Mouse (Mus musculus) MEL (cell line): ENCODE results near the gene Mylk. TPM values are rescaled to one million over a fixed set of nuclear protein-coding genes. Genes with fewer than 3 reads are reported as not detected.

Source experiments
- DNase-seq: peaks from one replicate; pipeline ENCODE4 v3.0.0; 2011; ENCODE audit warnings: low read depth, low spot score
- H3K27ac ChIP-seq: 2 replicates; pipeline ENCODE4 v1.5.1; 2012; ENCODE audit warnings: low read depth, mild to moderate bottlenecking, control low read depth, low read length, moderate library complexity; ENCODE audit not compliant: control insufficient read depth
- H3K27me3 ChIP-seq, 2 experiments: fragments of 150-350 bp in 1 of 2; sonication (generic) in 1 of 2; 2 replicates each; pipeline ENCODE4 v1.6.1; 2012; ENCODE audit warnings: low read length in 2 of 2, mild to moderate bottlenecking in 2 of 2, improper control_type of control experiment in 1 of 2, moderate library complexity in 1 of 2; ENCODE audit not compliant: insufficient read depth in 2 of 2, control insufficient read depth in 1 of 2
- H3K36me3 ChIP-seq, 2 experiments: 2 replicates each; pipeline ENCODE4 v1.6.1; 2012 to 2014; ENCODE audit warnings: low read length in 2 of 2, improper control_type of control experiment in 1 of 2, inconsistent platforms in 1 of 2, mild to moderate bottlenecking in 1 of 2; ENCODE audit not compliant: insufficient read depth in 2 of 2, control insufficient read depth in 1 of 2
- H3K4me1 ChIP-seq, 2 experiments: fragments of 150-350 bp in 1 of 2; sonication (generic) in 1 of 2; 2 replicates each; pipeline ENCODE4 v1.6.1; 2012; ENCODE audit warnings: low read length in 2 of 2, improper control_type of control experiment in 1 of 2, mild to moderate bottlenecking in 1 of 2; ENCODE audit not compliant: insufficient read depth in 2 of 2, control insufficient read depth in 1 of 2
- H3K4me3 ChIP-seq, 2 experiments: fragments of 150-350 bp in 1 of 2; sonication (generic) in 1 of 2; 2 replicates each; pipeline ENCODE4 v1.5.1; 2012; ENCODE audit warnings: low read depth in 2 of 2, low read length in 2 of 2, mild to moderate bottlenecking in 2 of 2, moderate library complexity in 2 of 2, control low read depth in 1 of 2, improper control_type of control experiment in 1 of 2; ENCODE audit not compliant: control insufficient read depth in 1 of 2, insufficient read depth in 1 of 2
- H3K79me2 ChIP-seq: 2 replicates; pipeline ENCODE4 v1.6.1; 2012; ENCODE audit warnings: mild to moderate bottlenecking, low read length, moderate library complexity; ENCODE audit not compliant: control insufficient read depth, poor library complexity, insufficient read depth
- H3K9ac ChIP-seq: 2 replicates; pipeline ENCODE4 v1.6.1; 2012; ENCODE audit warnings: low read depth, mild to moderate bottlenecking, control low read depth, low read length, moderate library complexity; ENCODE audit not compliant: control insufficient read depth, poor library complexity, severe bottlenecking
- H3K9me3 ChIP-seq: fragments of 150-350 bp; sonication (generic); replicated peaks from 2 replicates; pipeline ENCODE4 v1.6.1; 2012; ENCODE audit warnings: mild to moderate bottlenecking, low read length, improper control_type of control experiment, moderate library complexity; ENCODE audit not compliant: insufficient read depth
- BHLHE40 ChIP-seq: IDR thresholded peaks from 2 replicates; pipeline ENCODE4 v1.6.1; 2012; ENCODE audit warnings: low read depth, mild to moderate bottlenecking, inconsistent platforms, low read length, improper control_type of control experiment, borderline replicate concordance
- CHD2 ChIP-seq: IDR thresholded peaks from 2 replicates; pipeline ENCODE4 v1.6.1; 2011; ENCODE audit warnings: low read length, improper control_type of control experiment
- EP300 ChIP-seq, 2 experiments: IDR thresholded peaks; 2 replicates each; pipeline ENCODE4 v1.6.1; 2011; ENCODE audit warnings: improper control_type of control experiment in 2 of 2, low read length in 2 of 2, low read depth in 1 of 2, mild to moderate bottlenecking in 1 of 2
- KAT2A ChIP-seq: conservative IDR thresholded peaks from 2 replicates; pipeline ENCODE4 v1.6.1; 2012; ENCODE audit warnings: low read depth, low read length, improper control_type of control experiment, inconsistent platforms
- MAZ ChIP-seq: IDR thresholded peaks from 2 replicates; pipeline ENCODE4 v1.6.1; 2012; ENCODE audit warnings: low read depth, mild to moderate bottlenecking, inconsistent platforms, low read length, improper control_type of control experiment
- MEF2A ChIP-seq: IDR thresholded peaks from 2 replicates; pipeline ENCODE4 v1.6.1; 2014; ENCODE audit warnings: low read depth, mild to moderate bottlenecking, inconsistent platforms, low read length, improper control_type of control experiment; ENCODE audit not compliant: poor library complexity, insufficient replicate concordance, severe bottlenecking; ENCODE audit errors: extremely low read depth
- MXI1 ChIP-seq: IDR thresholded peaks from 2 replicates; pipeline ENCODE4 v1.6.1; 2011; ENCODE audit warnings: mild to moderate bottlenecking, low read depth, low read length, improper control_type of control experiment
- MYB ChIP-seq: IDR thresholded peaks from 2 replicates; pipeline ENCODE4 v1.6.1; 2011; ENCODE audit warnings: mild to moderate bottlenecking, low read depth, low read length, improper control_type of control experiment
- MYC ChIP-seq: IDR thresholded peaks from 2 replicates; pipeline ENCODE4 v1.6.1; 2011; ENCODE audit warnings: low read depth, mild to moderate bottlenecking, low read length, improper control_type of control experiment, moderate library complexity
- NELFE ChIP-seq: IDR thresholded peaks from 2 replicates; pipeline ENCODE4 v1.6.1; 2011; ENCODE audit warnings: low read depth, low read length, improper control_type of control experiment
- NRF1 ChIP-seq: IDR thresholded peaks from 2 replicates; pipeline ENCODE4 v1.6.1; 2014; ENCODE audit warnings: low read depth, mild to moderate bottlenecking, inconsistent platforms, low read length, improper control_type of control experiment, moderate library complexity; ENCODE audit not compliant: poor library complexity, insufficient read depth, severe bottlenecking
- RAD21 ChIP-seq: IDR thresholded peaks from 2 replicates; pipeline ENCODE4 v1.6.1; 2011; ENCODE audit warnings: mild to moderate bottlenecking, low read depth, low read length, improper control_type of control experiment
- RCOR1 ChIP-seq: IDR thresholded peaks from 2 replicates; pipeline ENCODE4 v1.6.1; 2012; ENCODE audit warnings: low read depth, mild to moderate bottlenecking, inconsistent platforms, low read length, improper control_type of control experiment
- SIN3A ChIP-seq: IDR thresholded peaks from 2 replicates; pipeline ENCODE4 v1.6.1; 2012; ENCODE audit warnings: low read length, improper control_type of control experiment, inconsistent platforms
- TAL1 ChIP-seq: IDR thresholded peaks from 2 replicates; pipeline ENCODE4 v1.6.1; 2012; ENCODE audit warnings: mild to moderate bottlenecking, inconsistent platforms, low read length, moderate library complexity, mixed read lengths
- TBP ChIP-seq: IDR thresholded peaks from 2 replicates; pipeline ENCODE4 v1.8.0; 2011; ENCODE audit warnings: low read depth, low read length, improper control_type of control experiment
- USF2 ChIP-seq, 2 experiments: IDR thresholded peaks; 2 replicates each; pipeline ENCODE4 v1.6.1; 2011 to 2012; ENCODE audit warnings: improper control_type of control experiment in 2 of 2, low read length in 2 of 2, borderline replicate concordance in 1 of 2, inconsistent platforms in 1 of 2, low read depth in 1 of 2, mild to moderate bottlenecking in 1 of 2; ENCODE audit not compliant: insufficient read depth in 1 of 2
- ZMIZ1 ChIP-seq: IDR thresholded peaks from 2 replicates; pipeline ENCODE4 v1.6.1; 2012; ENCODE audit warnings: low read depth, mild to moderate bottlenecking, inconsistent platforms, low read length, improper control_type of control experiment, moderate library complexity
- polyA plus RNA-seq, 2 experiments: library from polyadenylated mRNA; stranded (reverse) in 1 of 2; unstranded in 1 of 2; fragments of >175 nt in 1 of 2; fragments of >200 nt in 1 of 2; gene quantifications; 2 replicates each; pipeline versions ENCODE4 v1.2.1 to v1.2.4; 2012; ENCODE audit warnings: low replicate concordance in 2 of 2, low read depth in 1 of 2; ENCODE audit not compliant: insufficient read length in 2 of 2, insufficient read depth in 1 of 2, missing spikeins in 1 of 2
- total RNA-seq: library from RNA; depleted of rRNA; stranded (reverse); fragments of 300-350 nt; gene quantifications from 2 replicates; pipeline ENCODE4 v1.2.3, GENCODE M21; 2012

Gene Mylk
- total and polyA plus RNA-seq, 3 experiments: not detected

DNA sequence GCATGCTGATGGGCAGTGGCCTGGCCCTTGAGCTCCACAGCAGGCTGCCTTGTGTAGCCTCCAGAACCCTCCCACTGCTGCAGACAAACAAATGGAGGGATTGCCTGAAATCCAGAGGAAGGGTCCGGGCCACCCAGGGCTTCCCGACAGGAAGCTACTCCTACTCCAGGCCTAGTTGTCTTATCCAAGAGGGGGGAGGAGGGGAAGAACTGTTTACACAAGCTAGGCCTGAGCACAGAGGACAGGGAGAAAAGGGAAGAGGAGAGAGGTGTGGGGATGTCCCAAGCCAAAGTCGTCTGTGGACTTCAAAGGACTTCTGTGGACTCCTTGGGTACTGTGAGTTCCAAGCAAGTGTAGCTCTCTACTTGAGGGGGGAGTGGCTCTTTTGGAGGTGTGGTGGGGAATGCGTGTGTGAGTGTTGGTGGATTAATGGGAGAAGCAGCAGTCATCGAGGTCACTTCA, 221.6 kb downstream of the Mylk start:
- TF ChIP-seq KAT2A: no peak
- no peak for TF ChIP-seq RCOR1
- TF ChIP-seq ZMIZ1: no peak
- TF ChIP-seq MAZ: no peak
- TF ChIP-seq TAL1: no peak
- no peak for TF ChIP-seq MXI1
- no peak for TF ChIP-seq MYC
- TF ChIP-seq MYB: no peak
- TF ChIP-seq BHLHE40: no peak
- no peak for TF ChIP-seq RAD21
- TF ChIP-seq NELFE: no peak
- Histone ChIP-seq H3K4me3 (no peak overlapping the region), H3K36me3 (no peaks in the 10 kb centered on the region), H3K4me1 (no peaks in the 10 kb centered on the region), H3K9me3 (no peaks in the 10 kb centered on the region), H3K27me3 (no peaks in the 10 kb centered on the region), H3K27ac (no peak overlapping the region), H3K79me2 (no peaks in the 10 kb centered on the region), H3K9ac (no peak overlapping the region)
- DNase-seq: no peak

DNA sequence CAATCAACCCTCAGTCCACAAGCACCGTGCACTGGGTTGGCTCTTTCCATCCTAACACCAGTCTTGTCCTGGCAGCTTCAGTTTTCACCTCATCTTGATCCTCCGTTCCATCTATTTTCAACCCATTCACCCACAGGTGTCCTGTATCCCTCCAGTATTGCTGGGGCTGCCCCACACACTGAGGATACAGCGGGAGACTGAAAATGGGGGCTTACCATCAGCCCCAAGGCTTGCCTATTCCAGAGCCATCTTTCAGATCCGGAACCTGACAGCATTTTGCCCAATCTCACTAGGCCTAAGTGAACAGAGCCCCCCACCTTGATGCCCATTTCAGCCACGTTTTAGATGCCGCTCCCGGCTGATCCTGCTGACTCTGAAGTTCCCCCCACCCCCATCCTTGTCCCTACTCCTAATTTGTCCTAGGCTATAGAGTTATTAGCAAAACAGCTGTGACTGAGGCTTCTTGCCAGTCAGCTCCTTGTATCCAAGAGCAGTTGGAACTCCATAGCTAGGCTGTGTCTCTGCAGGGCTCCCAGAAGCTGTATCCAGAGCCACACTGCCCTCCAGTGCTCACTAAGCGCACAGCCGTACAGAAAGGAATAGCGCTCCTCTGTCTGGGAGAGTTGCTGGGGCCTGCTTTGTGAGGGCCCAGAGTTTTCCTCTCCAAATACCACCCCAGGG, 222.2 kb downstream of the Mylk start:
- Histone ChIP-seq H3K79me2 (no peaks in the 10 kb centered on the region), H3K4me3 (no peak overlapping the region), H3K9ac (no peak overlapping the region), H3K27me3 (no peaks in the 10 kb centered on the region), H3K9me3 (no peaks in the 10 kb centered on the region), H3K36me3 (no peaks in the 10 kb centered on the region), H3K4me1 (no peaks in the 10 kb centered on the region), H3K27ac (no peak overlapping the region)
- DNase-seq: no peak
- TF ChIP-seq SIN3A (no peak), NRF1 (no peak), TBP (no peak), CHD2 (no peak), MYC (no peak), USF2 (IDR thresholded peaks at IDR 0.05; ENCODE audit: borderline replicate concordance in 1 of 2, insufficient read depth in 1 of 2, low read depth in 1 of 2, low read length in 2 of 2) (no peak), KAT2A (no peak), EP300 (IDR thresholded peaks at IDR 0.05; ENCODE audit: low read depth in 1 of 2, low read length in 2 of 2) (no peak), MEF2A (no peak), MAZ (no peak)
